Mouse (Mus musculus) heart, embryonic 16.5 days (tissue): ENCODE results near the gene Gas7. TPM values are rescaled to one million over a fixed set of nuclear protein-coding genes. Genes with fewer than 3 reads are reported as not detected.
A peak's percentile ranks its signal among the peaks of the same experiment; 100 is the strongest.

Source experiments
- ATAC-seq: fragments of 200-750 bp; cut with Nextera tagmentation; replicated peaks from 2 replicates; pipeline ENCODE4 v1.8.0; 2017; ENCODE audit warnings: moderate number of reproducible peaks; ENCODE audit not compliant: insufficient read depth, low FRiP score; ENCODE audit errors: extremely low read depth
- H3K27ac ChIP-seq: fragments of 300-500 bp; sonication (generic); 2 replicates; pipeline ENCODE4 v1.5.1; 2014; ENCODE audit warnings: mild to moderate bottlenecking, low read length, control low read depth, moderate library complexity
- H3K27me3 ChIP-seq: fragments of 300-500 bp; sonication (generic); 2 replicates; pipeline ENCODE4 v1.6.1; 2014; ENCODE audit warnings: low read length, mixed read lengths; ENCODE audit not compliant: control insufficient read depth, insufficient read depth
- H3K36me3 ChIP-seq: fragments of 300-500 bp; sonication (generic); 2 replicates; pipeline ENCODE4 v1.6.1; 2014; ENCODE audit not compliant: control insufficient read depth, insufficient read depth
- H3K4me1 ChIP-seq: fragments of 300-500 bp; sonication (generic); 2 replicates; pipeline ENCODE4 v1.6.1; 2014; ENCODE audit warnings: low read length, mixed read lengths; ENCODE audit not compliant: control insufficient read depth, insufficient read depth
- H3K4me2 ChIP-seq: fragments of 300-500 bp; sonication (generic); 2 replicates; pipeline ENCODE4 v1.6.1; 2014; ENCODE audit warnings: low read depth, mild to moderate bottlenecking, control low read depth, low read length
- H3K4me3 ChIP-seq: fragments of 300-500 bp; sonication (generic); 2 replicates; pipeline ENCODE4 v1.5.1; 2014; ENCODE audit warnings: mild to moderate bottlenecking, control low read depth, low read length
- H3K9ac ChIP-seq: fragments of 300-500 bp; sonication (generic); 2 replicates; pipeline ENCODE4 v1.6.1; 2014; ENCODE audit warnings: low read length, control low read depth
- H3K9me3 ChIP-seq: fragments of 300-500 bp; sonication (generic); replicated peaks from 2 replicates; pipeline ENCODE4 v1.6.1; 2016; ENCODE audit warnings: low read length; ENCODE audit not compliant: control insufficient read depth
- WGBS: fragments of 180-500 bp; shearing (Covaris S2); extraction: QIAGEN DNeasy Blood & Tissue Kit; methylation state at CpG from one replicate; pipeline ENCODE4 v1.1.7; 2014; 5-methylcytosine and 5-hydroxymethylcytosine counted together
- polyA plus RNA-seq: library from polyadenylated mRNA; unstranded; fragments of >200 nt; fragmentation: Nextera tagmentation; extraction: Ambion mirVana; gene quantifications from 2 replicates; pipeline ENCODE4 v1.2.1, GENCODE M21; 2015

Gene Gas7
- polyA plus RNA-seq, 1 experiment from 2014 or later, result 8.5 TPM

GRCm38 (mm10) chr11:67679930-67680329 is 224.7 kb downstream of the Gas7 start:
- WGBS, result 89% methylated on average over 2 of the region's 2 CpGs
- H3K4me3 ChIP-seq, result no peak overlapping the region
- ATAC-seq, result no peak
- H3K36me3 ChIP-seq, result no peaks in the 10 kb centered on the region
- H3K9ac ChIP-seq, result no peak overlapping the region
- H3K4me1 ChIP-seq, result no peaks in the 10 kb centered on the region
- no peaks in the 10 kb centered on the region for H3K9me3 ChIP-seq
- H3K27ac ChIP-seq, result no peak overlapping the region
- H3K4me2 ChIP-seq, result no peak overlapping the region
- H3K27me3 ChIP-seq, result no peaks in the 10 kb centered on the region

- H3K9me3 ChIP-seq, result no peaks in the 10 kb centered on the region
- no peaks in the 10 kb centered on the region for H3K27me3 ChIP-seq
- H3K9ac ChIP-seq, result no peak overlapping the region
- ATAC-seq, result no peak
- H3K27ac ChIP-seq, result no peak overlapping the region
- no peak overlapping the region for H3K4me2 ChIP-seq
- H3K4me3 ChIP-seq, result no peak overlapping the region
- H3K36me3 ChIP-seq, result no peaks in the 10 kb centered on the region
- no peaks in the 10 kb centered on the region for H3K4me1 ChIP-seq
- WGBS, result 76% methylated on average over 3 of the region's 3 CpGs
These were observed 226.6 kb downstream of the Gas7 start for GRCm38 (mm10) chr11:67681871-67682270.

GRCm38 (mm10) chr11:67686109-67686508 is 230.9 kb downstream of the Gas7 start:
- no peak for ATAC-seq
- Histone ChIP-seq H3K4me2 (no peak overlapping the region), H3K4me1 (no peaks in the 10 kb centered on the region), H3K27me3 (no peaks in the 10 kb centered on the region), H3K9me3 (no peaks in the 10 kb centered on the region), H3K4me3 (no peak overlapping the region), H3K36me3 (no peaks in the 10 kb centered on the region), H3K27ac (no peak overlapping the region), H3K9ac (no peak overlapping the region)
- 78% methylated on average over 2 of the region's 2 CpGs for WGBS

- no peak within 1 kb of the TSS for H3K4me3 ChIP-seq
- H3K36me3 ChIP-seq, result no peaks in the 10 kb centered on the region
- H3K27ac ChIP-seq, result no peak within 1 kb of the TSS
- WGBS, result 62% methylated on average over 7 of the region's 7 CpGs
- ATAC-seq, result no peak
- no peaks in the 10 kb centered on the region for H3K9me3 ChIP-seq
- H3K4me2 ChIP-seq, result no peak within 1 kb of the TSS
- no peaks in the 10 kb centered on the region for H3K4me1 ChIP-seq
- H3K9ac ChIP-seq, result no peak within 1 kb of the TSS
- H3K27me3 ChIP-seq, result 0 out of 2 replicates have a peak, but pooled peaks cover 2% of the 10 kb centered on the region
These were observed 239.6 kb downstream of the Gas7 start, which contains the start of gene Rcvrn for GRCm38 (mm10) chr11:67694703-67695376. Gene Rcvrn (plus strand): TSS chr11:67695326.

- Histone ChIP-seq H3K4me3 (no peak overlapping the region), H3K27ac (no peak overlapping the region), H3K4me2 (no peak overlapping the region), H3K36me3 (no peaks in the 10 kb centered on the region), H3K27me3 (no peaks in the 10 kb centered on the region), H3K4me1 (no peaks in the 10 kb centered on the region), H3K9ac (no peak overlapping the region), H3K9me3 (no peaks in the 10 kb centered on the region)
- WGBS, result 76% methylated on average over 4 of the region's 4 CpGs
- ATAC-seq, result no peak
These were observed 257.7 kb downstream of the Gas7 start for GRCm38 (mm10) chr11:67712976-67713375.

GRCm38 (mm10) chr11:67715382-67715781 is 260.1 kb downstream of the Gas7 start:
- no peaks in the 10 kb centered on the region for H3K36me3 ChIP-seq
- H3K27ac ChIP-seq, result no peak overlapping the region
- H3K4me1 ChIP-seq, result no peaks in the 10 kb centered on the region
- no peak overlapping the region for H3K9ac ChIP-seq
- no peak for ATAC-seq
- no peaks in the 10 kb centered on the region for H3K9me3 ChIP-seq
- WGBS, result 73% methylated on average over 4 of the region's 4 CpGs
- no peaks in the 10 kb centered on the region for H3K27me3 ChIP-seq
- no peak overlapping the region for H3K4me3 ChIP-seq
- H3K4me2 ChIP-seq, result no peak overlapping the region

- Histone ChIP-seq H3K27ac (peak overlapping the region; percentile 42), H3K4me1 (peaks cover 9% of the 10 kb centered on the region), H3K4me2 (no peak overlapping the region), H3K4me3 (no peak overlapping the region), H3K36me3 (no peaks in the 10 kb centered on the region), H3K9ac (no peak overlapping the region), H3K27me3 (no peaks in the 10 kb centered on the region), H3K9me3 (no peaks in the 10 kb centered on the region)
- WGBS, result 56% methylated on average over 5 of the region's 5 CpGs
- no peak; the same call in 1 of the 2 replicates for ATAC-seq
These were observed 266.2 kb downstream of the Gas7 start for GRCm38 (mm10) chr11:67721485-67721884.

- Histone ChIP-seq H3K27ac (no peak overlapping the region), H3K36me3 (no peaks in the 10 kb centered on the region), H3K4me2 (no peak overlapping the region), H3K9ac (no peak overlapping the region), H3K4me1 (peaks cover 18% of the 10 kb centered on the region), H3K27me3 (no peaks in the 10 kb centered on the region), H3K9me3 (no peaks in the 10 kb centered on the region), H3K4me3 (no peak overlapping the region)
- 73% methylated on average over 7 of the region's 7 CpGs for WGBS
- ATAC-seq, result no peak
These were observed 267.3 kb downstream of the Gas7 start for GRCm38 (mm10) chr11:67722399-67723156.
